Mouse (Mus musculus): ENCODE measurements around the gene Gm10272.

- TF ChIP-seq CTCF (IDR thresholded peaks at IDR 0.05) (no peak), POLR2A (IDR thresholded peaks at IDR 0.05; ENCODE audit: insufficient read depth, low read depth, low read length) (no peak)
Observed at GRCm38 (mm10) chr10:77667402-77667801, 39.0 kb upstream of the Gm10272 start.
